Mouse (Mus musculus) cerebellum, adult 18-20 months (tissue): ENCODE results near the gene C1ql3.

ENCODE experiments used
- DNase-seq, 2 experiments: peaks; one replicate each; pipeline ENCODE4 v3.0.0; 2021

The C1ql3 gene

GRCm38 (mm10) chr2:13011472-13011871 lies at the start of gene C1ql3:
C1ql3 (minus strand) TSS chr2:13011806.
- no peak for DNase-seq

GRCm38 (mm10) chr2:13060426-13061170 lies 49.0 kb upstream of the C1ql3 start:
- no peak for DNase-seq

GRCm38 (mm10) chr2:13048649-13049048 lies 37.0 kb upstream of the C1ql3 start:
- DNase-seq: no peak

GRCm38 (mm10) chr2:13044555-13044954 lies 32.9 kb upstream of the C1ql3 start:
- no peak for DNase-seq

GRCm38 (mm10) chr2:13039785-13040184 lies 28.2 kb upstream of the C1ql3 start:
- no peak for DNase-seq

- no peak for DNase-seq
Measured at GRCm38 (mm10) chr2:13038772-13039171, 27.2 kb upstream of the C1ql3 start.

- no peak for DNase-seq
Measured at GRCm38 (mm10) chr2:13018861-13019260, 7.3 kb upstream of the C1ql3 start.

GRCm38 (mm10) chr2:13018382-13018781 lies 6.8 kb upstream of the C1ql3 start:
- DNase-seq: no peak

GRCm38 (mm10) chr2:13011973-13012372 lies 367 bp upstream of the C1ql3 start:
- DNase-seq: no peak

- DNase-seq: peak in 1 of 2 experiments; percentile 12
Measured at GRCm38 (mm10) chr2:13010460-13011341, 905 bp downstream of the C1ql3 start.

GRCm38 (mm10) chr2:13010030-13010459 lies 1.6 kb downstream of the C1ql3 start:
- no peak for DNase-seq

- DNase-seq: no peak
Measured at GRCm38 (mm10) chr2:13009261-13009972, 2.2 kb downstream of the C1ql3 start.

- no peak for DNase-seq
Measured at GRCm38 (mm10) chr2:13008433-13008832, 3.2 kb downstream of the C1ql3 start.

- DNase-seq: no peak
Measured at GRCm38 (mm10) chr2:13000026-13000425, 11.6 kb downstream of the C1ql3 start.

- no peak for DNase-seq
Measured at GRCm38 (mm10) chr2:12984901-12985732, 26.5 kb downstream of the C1ql3 start.

- no peak for DNase-seq
Measured at GRCm38 (mm10) chr2:12978771-12979170, 32.8 kb downstream of the C1ql3 start.

- DNase-seq: no peak
Measured at GRCm38 (mm10) chr2:12977367-12977766, 34.2 kb downstream of the C1ql3 start.

GRCm38 (mm10) chr2:12973752-12974151 lies 37.9 kb downstream of the C1ql3 start:
- no peak for DNase-seq

GRCm38 (mm10) chr2:12970049-12970724 lies 41.4 kb downstream of the C1ql3 start:
- DNase-seq: no peak

- DNase-seq: no peak
Measured at GRCm38 (mm10) chr2:12956703-12957424, 54.7 kb downstream of the C1ql3 start.
